Mouse (Mus musculus) adrenal gland, adult 18-20 months (tissue): ENCODE data around the gene Mrpl37. TPM values are rescaled to one million over a fixed set of nuclear protein-coding genes. Genes with fewer than 3 reads are reported as not detected.
"Not testable (repeated sequence)": the region's sequence is repeated elsewhere in the genome, so short reads cannot be mapped to it uniquely, and the experiment has no call there.

Experiments used
- DNase-seq, 2 experiments: peaks; one replicate each; pipeline ENCODE4 v3.0.0; 2021 to 2022; ENCODE audit warnings: low spot score in 2 of 2
- long read RNA-seq, 2 experiments: library from polyadenylated mRNA; stranded (forward); transcript quantifications; one replicate each; pipeline ENCODE4 v2.0.0; 2021
- total RNA-seq, 2 experiments: library from RNA; stranded (reverse); gene quantifications; 1 replicate in 1 of 2; 2 replicates in 1 of 2; pipeline ENCODE4 v1.2.3; 2021

Mrpl37 gene
- total RNA-seq: 100 to 1,000 TPM in 1 of 2 experiments, 10 to 100 TPM in 1; 94.2 to 105 TPM
- long read RNA-seq, experiment 1, transcript Mrpl37-201 (7 exons, 1,498 nt): major isoform, 56 of 63 reads
- long read RNA-seq, experiment 1, partial matches to known transcripts: 3 of 63 reads
- long read RNA-seq, experiment 1, other reads (novel, unspliced or antisense): 4 of 63 reads
- long read RNA-seq, experiment 2, transcript Mrpl37-201 (7 exons, 1,498 nt): major isoform, 96 of 105 reads
- long read RNA-seq, experiment 2, partial matches to known transcripts: 8 of 105 reads
- long read RNA-seq, experiment 2, other reads (novel, unspliced or antisense): 1 of 105 reads

- DNase-seq: peak; percentile 92 to 95
These were observed at the start of gene Mrpl37, which contains the start of gene Cyb5rl for GRCm38 (mm10) chr4:107066252-107067124. Gene Mrpl37 (minus strand): TSS chr4:107066868. Gene Cyb5rl (plus strand): TSS chr4:107066988.

DNA sequence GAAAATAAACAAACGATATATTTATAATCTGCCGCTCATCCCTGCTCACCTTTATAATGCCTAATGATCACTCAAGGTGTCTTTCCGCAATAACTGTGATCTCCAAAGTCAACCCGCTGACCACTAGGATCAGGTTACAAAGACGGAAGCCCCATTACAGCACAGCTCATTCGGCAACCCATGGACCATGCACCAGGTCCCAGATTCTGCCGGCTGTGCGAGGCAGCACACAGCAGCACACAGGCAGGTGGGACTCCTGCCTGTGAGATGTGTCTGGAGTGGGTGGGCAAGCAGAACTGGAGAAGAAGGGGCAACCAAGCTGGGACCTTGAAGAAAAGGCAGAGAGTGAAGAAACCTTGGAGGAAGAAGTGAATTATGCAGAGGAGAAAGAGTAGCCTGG, 47.6 kb upstream of the Mrpl37 start:
- DNase-seq: no peak

DNA sequence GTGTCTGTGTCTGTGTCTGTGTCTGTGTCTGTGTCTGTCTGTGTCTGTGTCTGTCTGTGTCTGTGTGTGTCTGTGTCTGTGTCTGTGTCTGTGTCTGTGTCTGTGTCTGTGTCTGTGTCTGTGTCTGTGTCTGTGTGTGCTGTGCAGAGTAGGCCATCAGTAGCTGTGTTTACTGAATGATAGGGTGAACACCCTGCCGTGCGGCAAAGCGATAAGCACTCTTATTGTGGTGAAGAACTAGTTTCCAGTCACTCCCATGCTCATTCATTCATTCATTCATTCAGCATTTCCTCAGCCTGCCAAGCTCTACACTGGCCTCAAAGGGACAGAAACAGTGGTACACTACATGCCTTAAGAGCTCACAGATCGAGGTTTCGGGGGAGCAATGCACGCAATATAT, 42.5 kb upstream of the Mrpl37 start:
- not testable (repeated sequence) for DNase-seq

GRCm38 (mm10) chr4:107108291-107108731, 41.6 kb upstream of the Mrpl37 start:
- DNase-seq: no peak

- no peak for DNase-seq
These were observed 40.1 kb upstream of the Mrpl37 start for GRCm38 (mm10) chr4:107106777-107107176.

DNA sequence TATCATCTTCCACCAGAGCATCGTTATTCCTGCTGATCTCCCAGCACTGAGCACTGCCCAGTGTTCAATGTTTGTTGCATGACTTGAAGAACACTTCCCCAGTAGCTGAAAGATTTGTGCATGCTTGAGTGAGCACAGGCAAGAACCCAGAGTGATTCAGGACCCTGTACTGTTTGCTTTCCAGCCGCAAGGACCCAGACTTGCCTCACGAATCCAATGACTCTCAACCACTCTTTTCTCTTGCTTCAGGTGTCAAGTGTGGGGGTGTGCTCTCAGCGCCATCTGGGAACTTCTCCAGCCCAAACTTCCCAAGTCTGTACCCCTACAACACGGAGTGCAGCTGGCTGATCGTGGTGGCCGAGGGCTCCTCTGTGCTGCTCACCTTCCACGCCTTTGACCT, 35.6 kb upstream of the Mrpl37 start:
- DNase-seq: no peak

GRCm38 (mm10) chr4:107098791-107099525, 32.3 kb upstream of the Mrpl37 start:
- DNase-seq: no peak

- no peak for DNase-seq
These were observed 31.7 kb upstream of the Mrpl37 start for GRCm38 (mm10) chr4:107098375-107098774.

DNA sequence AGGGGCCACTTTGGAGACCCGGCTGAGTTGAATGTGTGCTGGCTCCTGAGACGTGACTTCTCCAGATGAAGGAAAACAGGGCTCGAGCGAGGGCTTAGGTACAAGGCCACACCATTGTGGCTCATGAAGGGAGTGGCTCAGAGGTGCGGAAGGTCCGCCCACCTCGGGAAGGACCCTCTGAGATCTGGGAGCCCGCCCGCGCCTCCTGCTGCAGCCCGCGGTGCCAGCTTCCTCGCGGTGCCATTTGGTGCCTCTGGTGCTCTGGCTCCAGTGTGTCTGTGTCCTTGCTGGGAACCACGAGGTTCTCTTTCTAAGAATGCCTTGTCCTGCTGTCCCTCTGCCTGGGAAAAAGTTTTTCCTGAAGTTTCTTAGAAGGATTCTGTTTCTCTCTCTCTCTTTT, 31.2 kb upstream of the Mrpl37 start:
- no peak for DNase-seq

DNA sequence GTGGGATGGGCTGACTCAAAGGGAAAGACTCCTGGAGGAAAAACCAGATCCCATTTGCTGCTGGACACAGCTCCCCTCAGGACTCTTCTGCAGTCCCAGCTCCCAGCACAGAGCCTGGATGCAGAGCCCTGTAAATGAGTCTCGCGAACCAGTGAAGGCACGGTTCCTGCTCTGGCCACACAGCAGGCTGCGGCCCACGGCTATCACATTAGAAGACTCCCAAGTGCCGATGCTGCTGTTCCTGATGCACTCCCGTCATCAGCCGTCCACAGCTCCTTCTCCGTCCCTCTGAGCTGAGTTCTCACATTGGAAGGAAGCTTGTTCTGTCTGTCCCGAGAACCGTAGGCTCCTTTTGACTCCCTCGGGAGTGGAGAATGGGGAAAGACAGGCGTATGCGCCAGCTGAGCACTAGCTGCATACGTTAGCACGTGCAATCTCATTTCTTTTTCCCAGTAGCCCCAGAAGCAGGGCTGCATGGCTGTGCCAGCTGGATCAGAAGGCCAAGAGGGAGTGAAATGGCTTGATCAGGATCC, 30.2 kb upstream of the Mrpl37 start, which contains the start of gene Cdcp2:
Cdcp2 (plus strand) TSS at position 51 of the 533 bp plus-strand sequence.
- no peak for DNase-seq

GRCm38 (mm10) chr4:107096043-107096442, 29.4 kb upstream of the Mrpl37 start:
- no peak for DNase-seq

- no peak for DNase-seq
These were observed 28.0 kb upstream of the Mrpl37 start for GRCm38 (mm10) chr4:107094484-107095187.

GRCm38 (mm10) chr4:107091696-107092095, 25.0 kb upstream of the Mrpl37 start:
- peak in 1 of 2 experiments; percentile 62 for DNase-seq

DNA sequence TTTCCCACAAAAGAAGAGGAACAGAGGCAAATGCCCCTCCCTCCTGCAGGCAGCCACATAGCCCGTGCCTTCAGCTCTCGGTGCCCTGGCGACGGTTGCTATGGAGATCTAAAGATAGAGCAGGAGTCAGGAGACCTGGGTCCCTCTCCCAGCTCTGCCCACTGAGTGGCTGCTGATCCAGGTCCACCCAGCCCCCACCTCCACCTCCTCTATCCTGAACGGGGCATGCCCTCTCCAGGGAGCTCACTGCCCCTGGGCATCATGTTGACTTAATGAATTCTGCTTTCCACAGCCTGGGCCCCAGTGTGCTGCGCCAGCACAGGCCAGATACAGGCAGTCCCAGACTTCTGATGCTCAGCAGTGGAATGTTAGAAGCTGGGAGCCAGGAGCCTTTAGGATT, 18.2 kb upstream of the Mrpl37 start:
- peak in 1 of 2 experiments; percentile 37 for DNase-seq

GRCm38 (mm10) chr4:107084343-107084742, 17.7 kb upstream of the Mrpl37 start:
- peak in 1 of 2 experiments; percentile 44 for DNase-seq

DNA sequence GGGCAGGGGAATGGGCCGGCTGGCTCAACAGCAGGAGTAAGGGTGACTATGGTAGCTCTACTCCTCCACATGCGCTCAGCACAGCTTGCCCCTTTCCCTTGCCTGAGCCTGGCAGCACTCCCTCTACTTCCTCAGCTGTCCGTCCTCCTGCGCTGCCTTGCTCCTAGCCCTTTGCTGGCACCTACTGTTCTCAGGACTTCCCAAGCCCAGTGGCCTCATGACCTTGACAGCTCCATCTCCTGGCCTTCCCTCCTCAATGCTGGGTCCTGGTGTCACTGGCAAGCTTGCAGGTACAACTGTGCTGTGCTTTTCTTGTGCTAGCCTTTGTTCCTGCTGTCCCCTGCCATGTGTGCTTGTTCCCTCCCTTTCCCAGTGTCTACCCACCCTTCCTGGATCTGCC, 16.5 kb upstream of the Mrpl37 start:
- DNase-seq: no peak

DNA sequence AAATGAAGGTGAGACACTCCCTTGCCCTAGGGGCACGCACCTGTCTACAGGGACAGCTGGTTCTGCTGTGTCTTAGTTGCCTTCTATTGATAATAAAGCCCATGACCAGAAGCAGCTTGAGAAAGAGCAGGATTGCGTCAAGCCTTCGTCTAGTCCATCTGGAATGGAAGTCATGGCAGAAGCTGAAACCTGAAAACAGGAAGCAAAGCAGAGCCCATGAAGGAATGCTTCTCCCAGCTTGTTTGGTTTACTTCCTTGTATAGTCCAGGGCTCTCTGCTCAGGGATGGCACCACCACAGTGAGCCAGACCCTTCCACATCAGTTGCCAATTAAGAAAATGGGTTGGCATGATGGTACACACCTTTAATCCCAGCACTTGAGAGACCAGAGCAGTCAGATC, 15.5 kb upstream of the Mrpl37 start:
- DNase-seq: no peak

GRCm38 (mm10) chr4:107079716-107080115, 13.0 kb upstream of the Mrpl37 start:
- no peak for DNase-seq

GRCm38 (mm10) chr4:107078894-107079293, 12.2 kb upstream of the Mrpl37 start:
- DNase-seq: no peak

DNA sequence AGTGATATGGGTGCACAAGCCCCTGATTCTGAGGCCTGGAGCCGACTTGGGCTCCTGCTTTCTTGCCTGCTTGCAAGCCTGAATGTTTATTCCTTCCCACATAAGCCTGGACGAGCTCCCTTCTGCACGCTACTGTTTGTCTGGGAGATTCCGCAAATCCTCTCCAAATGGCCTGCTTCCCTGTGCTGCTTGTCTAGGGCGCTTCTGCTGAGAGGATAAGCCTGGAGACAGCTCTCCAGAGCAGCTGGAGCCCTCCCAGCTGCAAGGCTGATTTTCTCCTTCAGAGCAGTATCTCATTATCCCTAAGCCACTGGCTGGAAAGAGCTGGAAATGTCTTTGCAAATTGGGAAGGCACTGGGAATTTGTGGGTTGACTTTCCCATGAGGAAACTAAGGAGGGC, 8.8 kb upstream of the Mrpl37 start:
- DNase-seq: no peak
